Mouse (Mus musculus) heart, postnatal 0 days (tissue): Measurements from ENCODE around the gene Robo1. TPM values are rescaled to one million over a fixed set of nuclear protein-coding genes. Genes with fewer than 3 reads are reported as not detected.

ENCODE experiments used
- ATAC-seq: fragments of 200-750 bp; cut with Nextera tagmentation; 2 replicates; pipeline ENCODE4 v1.8.0; 2017; ENCODE audit warnings: low read depth, moderate number of reproducible peaks, moderate library complexity; ENCODE audit not compliant: insufficient read depth
- DNase-seq: peaks from one replicate; pipeline ENCODE4 v3.0.0-alpha.2; 2016; ENCODE audit warnings: low spot score
- H3K27ac ChIP-seq: fragments of 300-500 bp; sonication (generic); 2 replicates; pipeline ENCODE4 v1.5.1; 2014; ENCODE audit warnings: low read depth, mild to moderate bottlenecking
- H3K27me3 ChIP-seq: fragments of 300-500 bp; sonication (generic); 2 replicates; pipeline ENCODE4 v1.6.1; 2014; ENCODE audit warnings: low read length, mixed read lengths; ENCODE audit not compliant: control insufficient read depth, insufficient read depth
- H3K36me3 ChIP-seq: fragments of 300-500 bp; sonication (generic); replicated peaks from 2 replicates; pipeline ENCODE4 v1.6.1; 2014; ENCODE audit warnings: low read length, mixed read lengths; ENCODE audit not compliant: control insufficient read depth, insufficient read depth
- H3K4me1 ChIP-seq: fragments of 300-500 bp; sonication (generic); 2 replicates; pipeline ENCODE4 v1.6.1; 2014; ENCODE audit warnings: antibody characterized with exemption; ENCODE audit not compliant: control insufficient read depth, insufficient read depth
- H3K4me2 ChIP-seq: fragments of 300-500 bp; sonication (generic); 2 replicates; pipeline ENCODE4 v1.6.1; 2014; ENCODE audit warnings: low read depth, mild to moderate bottlenecking, low read length, moderate library complexity
- H3K4me3 ChIP-seq: fragments of 300-500 bp; sonication (generic); 2 replicates; pipeline ENCODE4 v1.5.1; 2014; ENCODE audit warnings: low read depth, low read length
- H3K9ac ChIP-seq: fragments of 300-500 bp; sonication (generic); replicated peaks from 2 replicates; pipeline ENCODE4 v1.6.1; 2014; ENCODE audit warnings: low read depth, low read length, mixed read lengths
- H3K9me3 ChIP-seq: fragments of 300-500 bp; sonication (generic); replicated peaks from 2 replicates; pipeline ENCODE4 v1.6.1; 2016; ENCODE audit warnings: low read length; ENCODE audit not compliant: control insufficient read depth
- CTCF ChIP-seq: IDR thresholded peaks from 2 replicates; pipeline ENCODE4 v1.5.1; 2016; ENCODE audit warnings: antibody characterized with exemption, control low read depth, low read depth
- EP300 ChIP-seq: IDR thresholded peaks from 2 replicates; pipeline ENCODE4 v1.6.1; 2016; ENCODE audit warnings: antibody characterized with exemption, low read depth
- WGBS: fragments of 180-500 bp; shearing (Covaris S2); extraction: QIAGEN DNeasy Blood & Tissue Kit; methylation state at CpG from one replicate; pipeline ENCODE4 v1.1.7; 2014; 5-methylcytosine and 5-hydroxymethylcytosine counted together
- polyA plus RNA-seq: library from polyadenylated mRNA; unstranded; fragments of >200 nt; fragmentation: Nextera tagmentation; extraction: Ambion mirVana; gene quantifications from 2 replicates; pipeline ENCODE4 v1.2.1, GENCODE M21; 2015
- total RNA-seq: library from RNA; depleted of rRNA; stranded (reverse); fragments of >200 nt; gene quantifications from 2 replicates; pipeline ENCODE4 v1.2.3, GENCODE M21; 2014; ENCODE audit warnings: low replicate concordance; rRNA removed

Gene Robo1
- total RNA-seq (4.0 and 5.2 TPM in 2 replicates), polyA plus RNA-seq (2.8 and 3.0 TPM in 2 replicates)

DNA sequence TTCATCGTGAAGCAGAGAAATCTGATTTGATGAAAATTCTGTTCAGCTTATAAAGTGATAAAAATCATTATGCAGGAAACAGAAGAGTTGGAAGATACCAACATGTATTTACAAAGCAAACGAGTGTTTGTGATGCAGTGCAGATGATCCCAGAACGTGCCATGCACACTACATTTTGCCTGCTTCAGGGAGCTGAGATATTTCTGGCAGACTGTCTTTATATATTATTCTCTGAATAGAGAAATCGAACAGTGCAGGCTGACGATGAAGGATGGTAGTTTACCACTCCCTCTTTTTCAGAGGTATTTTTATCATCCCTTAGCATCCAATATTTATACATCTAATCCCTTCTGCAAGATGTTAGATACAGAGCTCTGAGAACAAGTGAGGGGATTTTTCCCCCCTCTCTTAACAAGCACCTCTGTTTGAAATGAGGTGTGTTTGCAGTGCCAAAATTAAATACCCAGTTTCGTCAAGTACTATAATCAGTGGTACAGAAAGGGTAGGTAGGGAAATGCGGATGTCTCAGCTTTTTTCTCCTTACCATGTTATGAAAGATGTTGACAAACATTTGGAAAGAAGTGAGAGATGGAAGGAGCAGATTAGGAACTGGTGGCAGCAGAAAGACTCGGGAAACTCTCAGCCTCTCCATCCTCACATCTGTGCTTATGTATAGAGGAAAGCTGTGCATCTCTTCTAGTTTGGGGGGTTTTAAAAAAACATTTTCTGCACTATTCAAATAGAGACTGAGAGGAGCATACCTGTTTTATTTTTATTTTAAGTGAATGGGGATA, at the start of gene Robo1:
Gene Robo1 (plus strand): TSS at position 770 of the 794 bp plus-strand sequence.
- Histone ChIP-seq H3K27me3 (no peaks in the 10 kb centered on the region), H3K4me3 (no peak within 1 kb of the TSS), H3K4me1 (no peaks in the 10 kb centered on the region), H3K9me3 (no peaks in the 10 kb centered on the region), H3K9ac (no peak within 1 kb of the TSS), H3K36me3 (no peaks in the 10 kb centered on the region), H3K4me2 (no peak within 1 kb of the TSS), H3K27ac (no peak within 1 kb of the TSS)
- DNase-seq (no peak), ATAC-seq (no peak)
- WGBS: 67% methylated on average over 8 of the region's 8 CpGs
- no peak for TF ChIP-seq EP300
- no peak for TF ChIP-seq CTCF

DNA sequence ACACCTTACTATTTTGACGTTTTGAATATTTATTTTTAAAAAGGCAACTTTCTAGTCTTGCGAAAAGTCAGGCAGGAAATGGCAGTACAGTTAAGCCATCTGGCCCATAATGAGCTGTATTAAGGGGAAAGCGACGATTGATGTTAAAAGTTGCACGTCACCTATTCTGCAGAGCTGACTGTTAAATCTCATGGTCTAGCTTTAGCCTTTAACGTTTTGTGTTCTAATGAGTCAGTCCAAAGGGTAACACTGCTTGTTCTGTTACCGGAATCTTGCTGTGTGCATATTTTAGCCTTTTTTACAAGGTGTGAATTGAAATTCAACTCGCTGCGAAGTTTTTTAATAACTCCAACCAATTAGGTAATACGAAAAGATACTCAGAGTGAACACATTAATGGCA, 40.3 kb upstream of the Robo1 start:
- Histone ChIP-seq H3K9ac (no peak overlapping the region), H3K4me3 (no peak overlapping the region), H3K9me3 (no peaks in the 10 kb centered on the region), H3K4me1 (no peaks in the 10 kb centered on the region), H3K36me3 (no peaks in the 10 kb centered on the region), H3K4me2 (no peak overlapping the region), H3K27ac (no peak overlapping the region), H3K27me3 (no peaks in the 10 kb centered on the region)
- TF ChIP-seq EP300: no peak
- no peak for TF ChIP-seq CTCF
- DNase-seq: no peak
- WGBS: 76% methylated on average over 10 of the region's 10 CpGs
- ATAC-seq: no peak

DNA sequence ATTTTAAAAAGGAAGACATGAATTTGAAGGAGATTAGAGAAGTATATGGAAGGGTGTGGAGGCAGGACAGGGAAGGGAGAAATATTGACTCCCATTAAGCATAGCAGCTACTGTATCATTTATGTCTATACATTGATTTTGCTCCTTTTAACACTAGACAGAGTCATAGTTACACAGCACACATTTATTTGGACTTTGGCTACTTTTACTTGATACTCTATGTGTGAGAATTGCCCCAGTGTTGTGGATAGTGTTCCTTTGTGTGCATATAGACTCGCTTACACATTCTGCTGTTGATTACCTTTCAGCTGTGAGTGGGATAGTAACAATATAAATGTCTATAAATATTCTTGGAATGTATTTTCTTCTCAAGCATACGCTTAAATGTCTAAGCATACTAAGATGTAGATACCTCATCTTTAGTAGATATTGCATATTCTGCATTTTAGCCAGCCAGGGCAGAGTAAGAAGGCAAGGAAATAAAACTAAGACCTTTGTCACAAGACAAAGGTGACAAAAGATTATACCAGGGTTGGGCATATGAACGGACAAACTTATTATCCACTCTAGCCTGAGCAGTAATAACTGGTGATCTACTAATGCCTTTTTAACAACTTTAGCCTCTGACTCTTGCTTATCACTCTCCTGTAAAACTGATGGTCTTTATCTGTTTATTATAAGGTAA, 31.6 kb upstream of the Robo1 start:
- 76% methylated on average over 3 of the region's 3 CpGs for WGBS
- no peak overlapping the region for H3K4me3 ChIP-seq
- DNase-seq (no peak), ATAC-seq (no peak)
- no peak overlapping the region for H3K9ac ChIP-seq
- no peaks in the 10 kb centered on the region for H3K4me1 ChIP-seq
- no peaks in the 10 kb centered on the region for H3K9me3 ChIP-seq
- no peaks in the 10 kb centered on the region for H3K36me3 ChIP-seq
- TF ChIP-seq CTCF (no peak), EP300 (no peak)
- no peak overlapping the region for H3K27ac ChIP-seq
- H3K27me3 ChIP-seq: no peaks in the 10 kb centered on the region
- H3K4me2 ChIP-seq: no peak overlapping the region

DNA sequence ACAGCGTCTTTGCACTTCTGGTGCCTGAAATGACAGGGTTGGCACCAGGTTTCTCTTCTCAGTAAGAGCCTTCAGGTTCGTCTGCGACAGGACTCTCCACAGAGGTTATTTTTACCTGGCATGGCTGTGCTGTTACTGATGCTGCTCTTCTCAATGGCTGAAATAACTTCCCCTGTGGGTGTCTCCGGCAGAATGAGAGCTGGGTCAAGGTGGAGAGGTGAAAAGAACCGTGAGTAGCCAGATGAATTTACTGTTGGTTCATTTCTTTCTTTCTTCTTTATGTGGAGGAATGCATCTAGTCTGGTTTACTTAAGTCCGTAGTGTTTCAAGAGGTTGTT, 194 bp downstream of the Robo1 start:
- Histone ChIP-seq H3K27ac (no peak overlapping the region), H3K9ac (no peak overlapping the region), H3K4me1 (no peaks in the 10 kb centered on the region), H3K9me3 (no peaks in the 10 kb centered on the region), H3K4me2 (no peak overlapping the region), H3K4me3 (no peak overlapping the region), H3K27me3 (no peaks in the 10 kb centered on the region), H3K36me3 (no peaks in the 10 kb centered on the region)
- DNase-seq (no peak), ATAC-seq (no peak)
- 55% methylated on average over 6 of the region's 6 CpGs for WGBS
- TF ChIP-seq EP300 (no peak), CTCF (no peak)

DNA sequence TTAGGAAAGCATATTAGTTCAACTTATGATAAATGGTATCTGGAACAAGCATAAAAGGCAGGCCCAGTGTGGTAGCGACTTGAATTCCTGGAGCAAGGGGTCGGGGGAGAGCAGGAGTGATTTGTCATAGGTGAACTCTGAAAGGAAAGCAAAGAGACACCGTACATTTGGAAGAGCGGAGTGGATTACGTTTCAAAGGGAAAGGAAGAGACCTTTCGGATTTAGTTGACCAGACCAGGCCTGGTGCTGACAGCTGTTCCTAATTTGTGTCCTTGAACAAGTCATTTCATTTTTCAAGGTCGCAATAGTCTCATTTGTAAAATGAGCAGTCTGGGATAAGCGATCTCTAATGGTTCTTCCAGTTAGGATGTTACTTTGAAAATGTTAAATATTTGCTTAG, 19.2 kb downstream of the Robo1 start:
- no peaks in the 10 kb centered on the region for H3K4me1 ChIP-seq
- no peak overlapping the region for H3K4me3 ChIP-seq
- H3K9me3 ChIP-seq: no peaks in the 10 kb centered on the region
- DNase-seq (no peak), ATAC-seq (no peak)
- H3K4me2 ChIP-seq: no peak overlapping the region
- no peak overlapping the region for H3K9ac ChIP-seq
- no peak for TF ChIP-seq CTCF
- TF ChIP-seq EP300: no peak
- H3K27me3 ChIP-seq: no peaks in the 10 kb centered on the region
- H3K27ac ChIP-seq: no peak overlapping the region
- H3K36me3 ChIP-seq: no peaks in the 10 kb centered on the region
- WGBS: 68% methylated on average over 8 of the region's 8 CpGs
